Mouse (Mus musculus) CH12.LX (cell line): ENCODE measurements around the gene Ovgp1. TPM values are rescaled to one million over a fixed set of nuclear protein-coding genes. Genes with fewer than 3 reads are reported as not detected.

ENCODE experiments used
- DNase-seq: peaks from one replicate; pipeline ENCODE4 v3.0.0-alpha.2; 2013; ENCODE audit errors: extremely low read depth
- H3K27ac ChIP-seq: 2 replicates; pipeline ENCODE4 v1.5.1; 2012; ENCODE audit warnings: low read depth, mild to moderate bottlenecking, control low read depth, moderate library complexity; ENCODE audit not compliant: insufficient read depth
- H3K27me3 ChIP-seq: replicated peaks from 2 replicates; pipeline ENCODE3; 2012; ENCODE audit warnings: inconsistent platforms
- H3K36me3 ChIP-seq, 2 experiments: replicated peaks in 1 of 2; 2 replicates each; pipeline versions ENCODE3 to v1.6.1; 2012; ENCODE audit warnings: inconsistent platforms in 1 of 2, low read length in 1 of 2, mild to moderate bottlenecking in 1 of 2, mixed read lengths in 1 of 2, moderate library complexity in 1 of 2; ENCODE audit not compliant: control insufficient read depth in 1 of 2, insufficient read depth in 1 of 2
- H3K4me1 ChIP-seq, 2 experiments: 2 replicates each; pipeline ENCODE4 v1.6.1; 2012; ENCODE audit warnings: inconsistent platforms in 1 of 2, moderate library complexity in 1 of 2; ENCODE audit not compliant: insufficient read depth in 2 of 2, control insufficient read depth in 1 of 2
- H3K4me2 ChIP-seq: 2 replicates; pipeline ENCODE4 v1.6.1; 2012; ENCODE audit warnings: low read depth, mild to moderate bottlenecking, control low read depth; ENCODE audit not compliant: poor library complexity, insufficient read depth, severe bottlenecking
- H3K4me3 ChIP-seq, 3 experiments: fragments of 150-350 bp in 1 of 3; sonication (generic) in 1 of 3; replicated peaks in 1 of 3; 2 replicates each; pipeline versions ENCODE3 to v1.5.1; 2011 to 2012; ENCODE audit warnings: low read depth in 2 of 3, low read length in 2 of 3, mild to moderate bottlenecking in 2 of 3, moderate library complexity in 2 of 3, control low read depth in 1 of 3, improper control_type of control experiment in 1 of 3, inconsistent platforms in 1 of 3, mixed read lengths in 1 of 3; ENCODE audit not compliant: poor library complexity in 1 of 3
- H3K79me2 ChIP-seq: replicated peaks from 2 replicates; pipeline ENCODE4 v1.6.1; 2012; ENCODE audit warnings: mild to moderate bottlenecking, moderate library complexity; ENCODE audit not compliant: control insufficient read depth, poor library complexity, insufficient read depth, severe bottlenecking; ENCODE audit errors: extremely low read depth
- H3K9ac ChIP-seq: 2 replicates; pipeline ENCODE4 v1.6.1; 2012; ENCODE audit warnings: low read depth, mild to moderate bottlenecking, control low read depth, moderate library complexity; ENCODE audit not compliant: insufficient read depth
- H3K9me3 ChIP-seq: replicated peaks from 2 replicates; pipeline ENCODE3; 2012; ENCODE audit warnings: low read length, inconsistent platforms, mixed read lengths
- CHD1 ChIP-seq: IDR thresholded peaks from 2 replicates; pipeline ENCODE4 v1.6.1; 2012; ENCODE audit warnings: low read depth, low read length, improper control_type of control experiment, inconsistent platforms
- CTCF ChIP-seq, 2 experiments: IDR thresholded peaks in 1 of 2; conservative IDR thresholded peaks in 1 of 2; 2 replicates each; pipeline ENCODE4 v1.5.1; 2011 to 2012; ENCODE audit warnings: low read depth in 2 of 2, low read length in 2 of 2, improper control_type of control experiment in 1 of 2, inconsistent platforms in 1 of 2, mild to moderate bottlenecking in 1 of 2, moderate library complexity in 1 of 2
- ELF1 ChIP-seq: IDR thresholded peaks from 2 replicates; pipeline ENCODE4 v1.6.1; 2014; ENCODE audit warnings: low read depth, mild to moderate bottlenecking, inconsistent platforms, low read length, improper control_type of control experiment
- GABPA ChIP-seq: IDR thresholded peaks from 2 replicates; pipeline ENCODE4 v1.6.1; 2012; ENCODE audit warnings: low read depth, low read length, improper control_type of control experiment, inconsistent platforms; ENCODE audit not compliant: insufficient replicate concordance
- HCFC1 ChIP-seq: IDR thresholded peaks from 2 replicates; pipeline ENCODE4 v1.6.1; 2012; ENCODE audit warnings: low read depth, mild to moderate bottlenecking, inconsistent platforms, low read length, improper control_type of control experiment
- IRF4 ChIP-seq: IDR thresholded peaks from 2 replicates; pipeline ENCODE4 v1.6.1; 2014; ENCODE audit warnings: low read depth, mild to moderate bottlenecking, inconsistent platforms, low read length, improper control_type of control experiment
- JUN ChIP-seq: IDR thresholded peaks from 2 replicates; pipeline ENCODE4 v1.6.1; 2011; ENCODE audit warnings: low read depth, mild to moderate bottlenecking, low read length, improper control_type of control experiment, moderate library complexity; ENCODE audit not compliant: insufficient read depth
- MXI1 ChIP-seq: IDR thresholded peaks from 2 replicates; pipeline ENCODE4 v1.6.1; 2011; ENCODE audit warnings: mild to moderate bottlenecking, low read depth, low read length, improper control_type of control experiment
- NELFE ChIP-seq: IDR thresholded peaks from 2 replicates; pipeline ENCODE4 v1.6.1; 2011; ENCODE audit warnings: low read depth, low read length, improper control_type of control experiment
- POLR2A ChIP-seq: IDR thresholded peaks from 2 replicates; pipeline ENCODE4 v1.6.1; 2011; ENCODE audit warnings: low read depth, mild to moderate bottlenecking, improper control_type of control experiment, low read length
- POLR2AphosphoS2 ChIP-seq: IDR thresholded peaks from 2 replicates; pipeline ENCODE4 v1.6.1; 2011; ENCODE audit warnings: low read depth, low read length, improper control_type of control experiment
- RAD21 ChIP-seq: IDR thresholded peaks from 2 replicates; pipeline ENCODE4 v1.6.1; 2011; ENCODE audit warnings: low read depth, mild to moderate bottlenecking, low read length, improper control_type of control experiment, moderate library complexity
- RCOR1 ChIP-seq: conservative IDR thresholded peaks from 2 replicates; pipeline ENCODE4 v1.6.1; 2012; ENCODE audit warnings: low read depth, mild to moderate bottlenecking, inconsistent platforms, low read length, improper control_type of control experiment
- SIN3A ChIP-seq: IDR thresholded peaks from 2 replicates; pipeline ENCODE4 v1.6.1; 2012; ENCODE audit warnings: low read length, improper control_type of control experiment, inconsistent platforms
- SMC3 ChIP-seq: IDR thresholded peaks from 2 replicates; pipeline ENCODE4 v1.6.1; 2011; ENCODE audit warnings: low read depth, low read length, improper control_type of control experiment
- TBP ChIP-seq: conservative IDR thresholded peaks from 2 replicates; pipeline ENCODE4 v1.6.1; 2011; ENCODE audit warnings: low read depth, low read length, improper control_type of control experiment
- ZC3H11A ChIP-seq: IDR thresholded peaks from 2 replicates; pipeline ENCODE4 v1.6.1; 2012; ENCODE audit warnings: low read depth, mild to moderate bottlenecking, inconsistent platforms, low read length, improper control_type of control experiment
- ZNF384 ChIP-seq: IDR thresholded peaks from 2 replicates; pipeline ENCODE4 v1.6.1; 2012; ENCODE audit warnings: low read depth, low read length, improper control_type of control experiment, inconsistent platforms
- dilution Hi-C: fragments of 300-500 bp; cut with MboI; formaldehyde crosslinking; loops from 2 replicates; pipeline ENCODE4 v1.14.3; 2020; ENCODE audit warnings: low sequenced_read_pairs; ENCODE audit not compliant: extremely low pct_unique_long_range_greater_than_20kb, extremely low pct_ligation_motif_present
- in situ Hi-C: fragments of 300-500 bp; cut with MboI; formaldehyde crosslinking; loops from 3 replicates; pipeline ENCODE4 v1.14.3; 2019; ENCODE audit warnings: low sequenced_read_pairs, low pct_ligation_motif_present, low pct_unique_long_range_greater_than_20kb, mixed read lengths
- polyA plus RNA-seq: library from polyadenylated mRNA; unstranded; fragments of >175 nt; gene quantifications from 2 replicates; pipeline ENCODE4 v1.2.1, GENCODE M21; 2012; ENCODE audit warnings: low read depth; ENCODE audit not compliant: insufficient read length
- total RNA-seq, 2 experiments: library from RNA; depleted of rRNA; stranded (reverse); fragments of 300-350 nt in 1 of 2; fragments of >200 nt in 1 of 2; gene quantifications; 2 replicates each; pipeline ENCODE4 v1.2.3; 2012 to 2014

Ovgp1 gene
- total and polyA plus RNA-seq, 3 experiments = 1.6 to 5.6 (median 2.3) TPM

GRCm38 (mm10) chr3:106014546-106014945 lies 41.0 kb downstream of the Ovgp1 start, which contains the start of gene Pifo:
Gene Pifo, minus strand, starts transcription at chr3:106014646.
- Histone ChIP-seq H3K9me3 (no peaks in the 10 kb centered on the region), H3K4me2 (no peak within 1 kb of the TSS), H3K79me2 (no peaks in the 10 kb centered on the region), H3K4me1 (peaks cover 0 to 23% of the 10 kb centered on the region in 2 experiments; a peak in 2 of 4 replicates), H3K27me3 (no peaks in the 10 kb centered on the region), H3K9ac (no peak within 1 kb of the TSS), H3K36me3 (peaks cover 4 to 55% of the 10 kb centered on the region in 2 experiments), H3K27ac (no peak within 1 kb of the TSS), H3K4me3 (no peak within 1 kb of the TSS)
- DNase-seq = no peak
- in situ Hi-C loops = no loop called here
- TF ChIP-seq NELFE = no peak
- no peak for TF ChIP-seq CHD1
- TF ChIP-seq SIN3A = no peak
- no peak for TF ChIP-seq POLR2AphosphoS2
- no peak for TF ChIP-seq HCFC1
- no peak for TF ChIP-seq GABPA
- TF ChIP-seq ZNF384 = no peak
- TF ChIP-seq JUN = no peak
- no peak for TF ChIP-seq MXI1
- TF ChIP-seq ELF1 = no peak
- dilution Hi-C loops = no loop called here

GRCm38 (mm10) chr3:106021840-106022239 lies 48.3 kb downstream of the Ovgp1 start:
- Histone ChIP-seq H3K36me3 (peaks cover 4 to 34% of the 10 kb centered on the region in 2 experiments), H3K9me3 (no peaks in the 10 kb centered on the region), H3K4me3 (no peak overlapping the region), H3K27ac (no peak overlapping the region), H3K79me2 (no peaks in the 10 kb centered on the region), H3K9ac (no peak overlapping the region), H3K4me2 (no peak overlapping the region), H3K4me1 (no peaks in the 10 kb centered on the region), H3K27me3 (no peaks in the 10 kb centered on the region)
- in situ Hi-C loops = no loop called here
- dilution Hi-C loops = no loop called here
- TF ChIP-seq RCOR1 = no peak
- no peak for TF ChIP-seq ZC3H11A
- peak; percentile 56 for TF ChIP-seq RAD21
- no peak for TF ChIP-seq IRF4
- TF ChIP-seq GABPA = no peak
- TF ChIP-seq TBP = no peak
- peak in 1 of 2 experiments; percentile 54; a peak in 2 of 4 replicates for TF ChIP-seq CTCF (conservative IDR thresholded peaks at IDR 0.05 in 1 of 2, IDR thresholded peaks at IDR 0.05 in 1 of 2; ENCODE audit: low read depth in 2 of 2, low read length in 2 of 2)
- no peak for TF ChIP-seq POLR2A
- peak; percentile 40 for TF ChIP-seq SMC3
- no peak for DNase-seq
